Mouse (Mus musculus): ENCODE data around the gene Hunk.

- TF ChIP-seq CTCF (IDR thresholded peaks at IDR 0.05; ENCODE audit: borderline replicate concordance, extremely low read depth, insufficient read depth, insufficient read length) (no peak), POLR2A (IDR thresholded peaks at IDR 0.05; ENCODE audit: borderline replicate concordance, extremely low read depth, insufficient read depth, insufficient read length, poor library complexity, severe bottlenecking) (no peak)
Measured at GRCm38 (mm10) chr16:90524393-90524792, 138.6 kb downstream of the Hunk start.

Measured in brain, embryonic 14.5 days (tissue).